Mouse (Mus musculus) hindbrain, embryonic 11.5 days (tissue): ENCODE data around the gene Pigyl. TPM values are rescaled to one million over a fixed set of nuclear protein-coding genes. Genes with fewer than 3 reads are reported as not detected.

Experiments
- ATAC-seq: fragments of 200-750 bp; cut with Nextera tagmentation; 2 replicates; pipeline ENCODE4 v1.8.0; 2017; ENCODE audit warnings: mild to moderate bottlenecking, moderate TSS enrichment, moderate library complexity; ENCODE audit not compliant: low FRiP score
- DNase-seq: peaks from one replicate; pipeline ENCODE4 v3.0.0-alpha.2; 2015; ENCODE audit warnings: low spot score
- H3K27ac ChIP-seq: fragments of 300-500 bp; sonication (generic); 2 replicates; pipeline ENCODE4 v1.5.1; 2014; ENCODE audit warnings: mild to moderate bottlenecking, low read depth, low read length
- H3K27me3 ChIP-seq: fragments of 300-500 bp; sonication (generic); 2 replicates; pipeline ENCODE4 v1.6.1; 2014; ENCODE audit warnings: mild to moderate bottlenecking, low read length, moderate library complexity, mixed read lengths; ENCODE audit not compliant: control insufficient read depth, insufficient read depth
- H3K36me3 ChIP-seq: fragments of 300-500 bp; sonication (generic); 2 replicates; pipeline ENCODE4 v1.6.1; 2014; ENCODE audit warnings: mild to moderate bottlenecking, low read length, moderate library complexity, mixed read lengths; ENCODE audit not compliant: control insufficient read depth, insufficient read depth
- H3K4me1 ChIP-seq: fragments of 300-500 bp; sonication (generic); replicated peaks from 2 replicates; pipeline ENCODE4 v1.6.1; 2014; ENCODE audit warnings: low read length, mixed read lengths; ENCODE audit not compliant: control insufficient read depth, insufficient read depth
- H3K4me2 ChIP-seq: fragments of 300-500 bp; sonication (generic); replicated peaks from 2 replicates; pipeline ENCODE4 v1.6.1; 2014; ENCODE audit warnings: mild to moderate bottlenecking, low read depth, low read length
- H3K4me3 ChIP-seq: fragments of 300-500 bp; sonication (generic); 2 replicates; pipeline ENCODE4 v1.5.1; 2014; ENCODE audit warnings: low read depth, low read length
- H3K9ac ChIP-seq: fragments of 300-500 bp; sonication (generic); 2 replicates; pipeline ENCODE4 v1.6.1; 2014; ENCODE audit warnings: low read depth, low read length
- H3K9me3 ChIP-seq: fragments of 300-500 bp; sonication (generic); 2 replicates; pipeline ENCODE4 v1.6.1; 2016; ENCODE audit warnings: low read length; ENCODE audit not compliant: control insufficient read depth
- WGBS: fragments of 180-500 bp; shearing (Covaris S2); extraction: QIAGEN DNeasy Blood & Tissue Kit; methylation state at CpG from one replicate; pipeline ENCODE4 v1.1.7; 2014; 5-methylcytosine and 5-hydroxymethylcytosine counted together
- polyA plus RNA-seq: library from polyadenylated mRNA; unstranded; fragments of >200 nt; fragmentation: Nextera tagmentation; extraction: Ambion mirVana; gene quantifications from 2 replicates; pipeline ENCODE4 v1.2.1, GENCODE M21; 2014

Pigyl gene
- polyA plus RNA-seq, 1 experiment from 2014 or later: 64.1 TPM

GRCm38 (mm10) chr9:22122005-22122404 is 34.6 kb upstream of the Pigyl start:
- no peak overlapping the region for H3K9ac ChIP-seq
- DNase-seq: no peak
- WGBS: 82% methylated on average over 3 of the region's 3 CpGs

DNA sequence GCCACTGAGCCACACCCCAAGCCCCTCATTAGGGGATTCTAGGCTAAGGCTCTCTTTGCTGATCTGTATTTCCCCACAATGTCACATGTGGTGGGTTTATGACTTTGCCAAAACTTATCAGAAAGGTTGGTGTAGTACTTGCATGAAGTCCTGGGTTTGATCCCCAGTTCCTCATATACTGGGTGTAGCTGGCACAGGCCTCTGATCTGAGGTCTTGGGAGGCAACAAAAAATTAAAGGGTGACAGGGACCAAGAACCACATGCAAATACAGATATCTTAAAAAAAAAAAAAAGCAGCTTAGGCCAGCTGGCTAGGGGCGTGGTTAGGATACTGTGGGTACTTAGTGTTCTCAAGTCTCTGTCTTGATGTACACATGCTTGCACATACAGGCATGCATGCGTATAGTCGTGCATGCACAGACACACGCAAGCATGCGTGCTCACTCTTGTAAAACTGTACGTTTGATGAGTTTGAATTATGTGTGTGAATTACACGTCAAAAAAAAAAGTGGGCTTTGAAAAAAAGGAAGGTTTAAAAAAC is 33.5 kb upstream of the Pigyl start:
- Histone ChIP-seq H3K4me2 (no peak overlapping the region), H3K4me3 (no peak overlapping the region), H3K27me3 (no peaks in the 10 kb centered on the region), H3K4me1 (no peaks in the 10 kb centered on the region), H3K9me3 (no peaks in the 10 kb centered on the region), H3K27ac (no peak overlapping the region), H3K9ac (no peak overlapping the region), H3K36me3 (no peaks in the 10 kb centered on the region)
- 87% methylated on average over 7 of the region's 7 CpGs for WGBS
- DNase-seq (no peak), ATAC-seq (no peak)

More at GRCm38 (mm10) chr9:22122005-22122404, 34.6 kb upstream of the Pigyl start:
- H3K4me2 ChIP-seq: no peak overlapping the region
- H3K27me3 ChIP-seq: no peaks in the 10 kb centered on the region
- no peak for ATAC-seq
- H3K9me3 ChIP-seq: no peaks in the 10 kb centered on the region
- no peak overlapping the region for H3K27ac ChIP-seq
- H3K36me3 ChIP-seq: no peaks in the 10 kb centered on the region
- no peak overlapping the region for H3K4me3 ChIP-seq
- 0 out of 2 replicates have a peak, but pooled peaks cover 3% of the 10 kb centered on the region for H3K4me1 ChIP-seq

DNA sequence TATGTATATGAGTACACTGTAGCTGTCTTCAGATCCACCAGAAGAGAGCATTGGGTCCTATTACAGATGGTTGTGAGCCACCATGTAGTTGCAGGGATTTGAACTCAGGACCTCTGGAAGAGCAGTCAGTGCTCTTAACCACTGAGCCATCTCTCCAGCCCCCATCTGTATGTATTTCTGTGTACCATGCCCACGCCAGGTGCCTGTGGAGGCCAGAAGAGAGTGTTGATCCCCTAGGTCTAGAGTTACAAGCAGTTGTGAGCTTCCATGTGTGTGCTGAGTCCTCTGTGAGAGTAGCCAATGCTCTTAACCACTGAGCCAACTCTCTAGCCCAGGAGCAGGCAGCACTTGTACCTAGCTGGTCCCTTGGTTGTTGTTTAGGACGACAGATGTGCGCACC is 32.5 kb upstream of the Pigyl start:
- ATAC-seq (no peak), DNase-seq (no peak)
- no peak overlapping the region for H3K4me2 ChIP-seq
- H3K27me3 ChIP-seq: no peaks in the 10 kb centered on the region
- H3K27ac ChIP-seq: no peak overlapping the region
- H3K36me3 ChIP-seq: no peaks in the 10 kb centered on the region
- H3K9me3 ChIP-seq: no peaks in the 10 kb centered on the region
- 85% methylated on average over 3 of the region's 3 CpGs for WGBS
- H3K4me1 ChIP-seq: no peaks in the 10 kb centered on the region
- H3K4me3 ChIP-seq: no peak overlapping the region
- H3K9ac ChIP-seq: no peak overlapping the region

- Histone ChIP-seq H3K27ac (no peak overlapping the region), H3K9ac (no peak overlapping the region), H3K4me1 (no peaks in the 10 kb centered on the region), H3K36me3 (no peaks in the 10 kb centered on the region), H3K4me3 (no peak overlapping the region), H3K4me2 (no peak overlapping the region), H3K9me3 (no peaks in the 10 kb centered on the region), H3K27me3 (0 out of 2 replicates have a peak, but pooled peaks cover 2% of the 10 kb centered on the region)
- no peak for DNase-seq
- 89% methylated on average over 15 of the region's 15 CpGs for WGBS
- no peak for ATAC-seq
These were observed 31.2 kb upstream of the Pigyl start for GRCm38 (mm10) chr9:22125246-22126027.

- no peaks in the 10 kb centered on the region for H3K9me3 ChIP-seq
- ATAC-seq (no peak), DNase-seq (peak; percentile 30)
- H3K4me1 ChIP-seq: 0 out of 2 replicates have a peak, but pooled peaks cover 2% of the 10 kb centered on the region
- H3K27me3 ChIP-seq: peaks cover 14% of the 10 kb centered on the region
- 1% methylated on average over 35 of the region's 35 CpGs for WGBS
- H3K9ac ChIP-seq: peak overlapping the region; percentile 36; the same call in 1 of the 2 replicates
- no peak overlapping the region for H3K27ac ChIP-seq
- H3K36me3 ChIP-seq: no peaks in the 10 kb centered on the region
- H3K4me2 ChIP-seq: peak overlapping the region; percentile 30
- H3K4me3 ChIP-seq: peak overlapping the region; percentile 21
These were observed 25.2 kb upstream of the Pigyl start for GRCm38 (mm10) chr9:22131226-22131981.

GRCm38 (mm10) chr9:22132220-22132619 is 24.4 kb upstream of the Pigyl start:
- 44% methylated on average over 11 of the region's 11 CpGs for WGBS
- Histone ChIP-seq H3K4me3 (no peak overlapping the region), H3K4me2 (no peak overlapping the region), H3K9ac (no peak overlapping the region), H3K9me3 (no peaks in the 10 kb centered on the region), H3K36me3 (no peaks in the 10 kb centered on the region), H3K4me1 (0 out of 2 replicates have a peak, but pooled peaks cover 2% of the 10 kb centered on the region), H3K27me3 (peaks cover 15% of the 10 kb centered on the region), H3K27ac (no peak overlapping the region)
- no peak for DNase-seq
- no peak for ATAC-seq

GRCm38 (mm10) chr9:22134246-22134890 is 22.3 kb upstream of the Pigyl start:
- ATAC-seq: no peak
- WGBS: 82% methylated on average over 7 of the region's 7 CpGs
- H3K4me3 ChIP-seq: no peak overlapping the region

GRCm38 (mm10) chr9:22134988-22135643 is 21.5 kb upstream of the Pigyl start:
- DNase-seq (no peak), ATAC-seq (no peak)
- Histone ChIP-seq H3K27me3 (peaks cover 13% of the 10 kb centered on the region), H3K4me1 (0 out of 2 replicates have a peak, but pooled peaks cover 2% of the 10 kb centered on the region), H3K4me3 (no peak overlapping the region), H3K9ac (no peak overlapping the region), H3K27ac (no peak overlapping the region), H3K36me3 (no peaks in the 10 kb centered on the region), H3K9me3 (no peaks in the 10 kb centered on the region), H3K4me2 (no peak overlapping the region)
- WGBS: 85% methylated on average over 9 of the region's 9 CpGs

More at GRCm38 (mm10) chr9:22134246-22134890, 22.3 kb upstream of the Pigyl start:
- Histone ChIP-seq H3K4me2 (no peak overlapping the region), H3K36me3 (no peaks in the 10 kb centered on the region), H3K4me1 (0 out of 2 replicates have a peak, but pooled peaks cover 2% of the 10 kb centered on the region), H3K9ac (no peak overlapping the region), H3K9me3 (no peaks in the 10 kb centered on the region), H3K27ac (no peak overlapping the region), H3K27me3 (peaks cover 15% of the 10 kb centered on the region)
- DNase-seq: no peak
